Mouse (Mus musculus) granulocyte monocyte progenitor cell, adult 5-6 weeks (primary cell): ENCODE measurements around the gene Anks1. TPM values are rescaled to one million over a fixed set of nuclear protein-coding genes. Genes with fewer than 3 reads are reported as not detected.
"Not testable (repeated sequence)": the region's sequence is repeated elsewhere in the genome, so short reads cannot be mapped to it uniquely, and the experiment has no call there.

Experiments
- ATAC-seq: replicated peaks from 2 replicates; pipeline ENCODE4 v1.8.0; 2016; ENCODE audit warnings: mild to moderate bottlenecking, moderate TSS enrichment, inconsistent platforms; ENCODE audit not compliant: poor library complexity, severe bottlenecking
- total RNA-seq, 2 experiments: library from RNA; stranded (forward) in 1 of 2; stranded (reverse) in 1 of 2; fragments of 200-712, 200-1000 nt in 1 of 2; fragments of >200 nt in 1 of 2; fragmentation: Nextera tagmentation in 1 of 2; gene quantifications; 2 replicates each; pipeline ENCODE4 v1.2.3; 2014 to 2017

Anks1 gene
- total RNA-seq, 2 experiments from 2014 or later: 31.9 to 49.0 TPM

DNA sequence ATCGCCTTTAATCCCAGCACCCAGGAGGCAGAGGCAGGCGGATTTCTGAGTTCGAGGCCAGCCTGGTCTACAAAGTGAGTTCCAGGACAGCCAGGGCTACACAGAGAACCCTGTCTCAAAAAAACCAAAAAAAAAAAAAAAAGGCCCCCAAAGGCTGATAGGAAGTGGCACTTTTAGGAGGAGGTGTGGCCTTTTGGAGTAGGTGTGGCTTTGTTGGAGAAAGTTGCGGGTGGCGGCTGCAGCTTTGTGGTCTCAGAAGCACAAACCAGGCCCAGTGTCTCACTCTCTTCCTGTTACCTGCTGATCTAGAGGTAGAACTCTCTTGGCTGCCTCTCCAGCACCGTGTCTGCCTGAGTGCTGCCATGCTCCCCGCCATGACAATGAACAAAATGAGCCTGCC is 54.0 kb downstream of the Anks1 start:
- ATAC-seq: not testable (repeated sequence)

- no peak for ATAC-seq
Measured at GRCm38 (mm10) chr17:27964607-27965006, 55.5 kb downstream of the Anks1 start.

GRCm38 (mm10) chr17:27965292-27965691 is 56.2 kb downstream of the Anks1 start:
- no peak for ATAC-seq

DNA sequence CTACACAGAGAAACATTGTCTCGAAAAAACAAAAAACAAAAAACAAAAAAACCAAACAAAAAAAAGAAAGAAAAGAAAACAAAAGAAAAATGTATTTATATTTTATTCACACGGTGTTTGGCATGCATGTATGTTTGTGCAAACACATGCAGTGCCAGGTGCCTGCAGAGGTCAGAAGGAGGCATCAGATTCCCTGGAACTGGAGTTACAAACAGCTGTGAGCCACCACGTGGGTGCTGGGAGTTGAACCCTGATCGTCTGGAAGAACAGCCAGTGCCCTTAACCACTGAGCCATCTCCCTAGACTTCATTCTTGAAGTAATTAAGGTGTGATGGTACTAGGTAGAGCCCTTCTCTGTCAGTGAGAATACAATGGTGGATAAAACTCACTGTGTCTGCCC is 57.0 kb downstream of the Anks1 start:
- ATAC-seq: no peak

DNA sequence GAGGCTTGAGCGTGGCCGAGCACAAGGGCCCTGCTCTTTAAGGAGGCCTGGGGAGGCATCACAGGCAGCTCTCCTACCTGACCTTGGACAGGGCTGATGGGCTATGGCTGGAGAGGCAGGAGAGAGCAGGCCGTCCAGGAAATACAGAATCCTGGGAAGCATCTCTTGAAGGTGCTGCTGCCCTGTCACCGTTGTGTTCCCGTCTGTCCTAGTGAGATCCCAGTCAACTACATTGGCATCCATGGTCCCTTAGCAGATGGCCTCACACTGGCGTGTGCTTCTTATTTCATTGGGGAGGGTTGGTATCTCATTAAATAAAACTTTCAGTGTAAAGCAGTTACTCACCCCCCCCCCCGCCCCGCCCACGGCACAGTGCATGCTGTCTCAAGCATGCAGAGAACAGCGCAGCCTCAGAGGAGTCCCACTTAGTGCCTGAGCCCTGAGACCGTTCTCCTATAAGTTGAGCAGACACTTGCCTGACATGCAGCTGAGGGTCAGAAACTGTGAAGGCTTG is 57.5 kb downstream of the Anks1 start:
- no peak for ATAC-seq

GRCm38 (mm10) chr17:27967529-27967928 is 58.4 kb downstream of the Anks1 start:
- ATAC-seq: no peak

DNA sequence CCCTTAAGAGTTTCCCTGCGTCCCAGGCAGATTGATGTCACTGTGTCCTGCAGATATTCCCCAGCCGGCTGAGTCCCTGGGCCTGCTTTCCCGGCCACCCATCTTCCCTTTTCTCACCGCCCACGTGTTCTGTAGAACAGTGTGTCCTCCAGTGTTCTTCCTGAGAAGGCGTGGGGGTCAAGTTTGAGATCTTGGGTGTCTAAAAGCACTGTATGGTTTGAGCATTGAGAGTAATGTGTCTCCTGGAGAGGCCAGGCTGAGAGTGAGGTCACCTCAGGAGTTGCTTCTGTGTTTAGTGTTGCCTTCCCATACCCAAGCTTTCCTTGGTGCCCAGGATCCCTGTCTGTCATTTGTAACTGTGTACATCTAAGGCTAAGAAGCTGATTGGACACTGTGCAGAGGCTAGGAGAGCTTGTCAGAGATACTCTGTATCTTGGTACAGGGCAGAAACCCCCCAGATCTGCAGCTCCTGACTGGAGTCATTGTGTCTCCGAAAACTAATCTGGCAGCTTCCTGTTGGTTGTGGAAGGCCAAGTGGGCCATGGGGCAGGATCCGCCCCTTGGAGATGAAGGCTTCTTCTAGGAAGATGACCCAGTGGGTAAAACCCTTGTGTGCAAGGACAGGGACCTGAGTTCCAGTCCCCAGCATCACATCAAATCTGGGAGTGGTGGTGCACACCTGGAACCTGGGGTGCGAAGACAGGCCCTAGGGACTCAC is 59.1 kb downstream of the Anks1 start:
- no peak for ATAC-seq

- ATAC-seq: no peak
Measured at GRCm38 (mm10) chr17:27968903-27969302, 59.8 kb downstream of the Anks1 start.

GRCm38 (mm10) chr17:27969365-27969764 is 60.3 kb downstream of the Anks1 start:
- ATAC-seq: peak; percentile 63

DNA sequence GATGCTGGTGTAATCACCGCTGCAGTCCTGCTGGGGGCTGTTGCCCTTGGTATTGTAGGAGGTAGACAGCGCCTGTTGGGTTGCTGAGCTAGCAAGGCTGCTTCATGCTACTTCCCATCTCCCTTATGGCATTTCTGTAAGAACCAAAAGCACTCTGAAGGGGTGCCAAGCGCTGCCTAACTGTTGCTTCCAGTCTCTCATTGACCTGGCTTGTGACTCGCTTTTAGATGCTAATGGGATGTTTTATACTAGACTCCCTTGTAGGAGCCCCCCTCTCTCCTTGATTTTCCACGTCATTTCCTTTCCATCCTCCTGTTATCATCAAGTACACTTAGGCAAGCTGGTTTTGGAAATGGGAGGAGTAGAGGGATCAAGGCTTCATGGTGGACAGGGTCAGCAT is 60.8 kb downstream of the Anks1 start:
- no peak for ATAC-seq

DNA sequence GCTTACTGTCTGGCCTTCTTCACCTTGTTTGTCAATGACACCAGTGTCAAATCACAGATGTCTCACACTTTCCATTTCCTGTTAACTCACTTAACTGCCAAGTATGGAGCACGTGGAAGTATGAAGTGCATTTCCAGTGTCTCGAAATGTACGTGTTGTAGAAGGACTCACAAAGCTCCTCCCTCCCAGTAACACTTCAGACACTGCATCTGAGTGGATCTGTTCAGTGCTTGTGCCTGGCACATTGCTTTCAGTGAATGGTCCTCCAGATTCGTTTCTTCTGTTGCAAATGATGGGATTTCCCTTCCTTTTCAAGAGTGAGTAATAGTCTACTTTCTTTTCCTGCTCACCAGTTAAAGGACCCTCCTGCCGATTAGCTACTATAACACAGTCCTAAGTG is 61.2 kb downstream of the Anks1 start:
- ATAC-seq: no peak

DNA sequence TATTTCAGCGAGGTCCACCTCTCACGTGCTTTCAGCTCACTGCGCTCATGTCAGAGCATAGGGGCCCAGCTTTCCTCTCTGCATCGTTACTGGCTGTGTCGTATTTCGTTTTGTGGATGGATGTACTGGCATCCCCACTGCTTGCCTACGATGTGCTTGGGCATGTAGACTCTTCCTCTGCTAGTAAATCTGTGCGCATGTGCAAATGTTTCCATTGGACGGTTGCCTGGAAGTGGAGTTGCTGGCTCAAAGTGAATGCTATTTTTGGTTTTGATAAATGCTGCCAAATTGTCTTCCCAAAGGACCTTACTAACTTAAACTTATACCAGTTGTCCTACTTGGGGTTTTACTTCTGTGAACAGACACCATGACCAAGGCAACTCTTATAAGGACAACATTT is 62.4 kb downstream of the Anks1 start:
- no peak for ATAC-seq

GRCm38 (mm10) chr17:27973337-27973736 is 64.2 kb downstream of the Anks1 start:
- ATAC-seq: no peak

DNA sequence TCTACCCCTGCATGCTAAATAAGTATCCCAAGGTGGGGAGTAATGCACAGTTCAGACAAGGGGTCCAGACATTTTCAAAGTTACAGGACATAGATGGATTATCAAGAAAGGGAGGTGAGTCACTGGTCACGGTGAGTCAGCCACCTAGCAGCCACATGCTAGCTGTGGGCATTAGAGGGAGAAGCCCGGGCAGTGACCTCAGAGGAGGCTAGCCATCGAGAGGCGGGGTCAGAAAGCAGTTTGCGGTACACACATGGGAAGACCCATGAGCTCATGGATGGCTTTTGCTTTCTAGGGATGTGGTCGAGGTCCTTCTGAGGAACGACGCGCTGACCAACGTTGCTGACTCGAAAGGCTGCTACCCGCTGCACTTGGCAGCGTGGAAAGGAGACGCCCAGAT is 67.2 kb downstream of the Anks1 start:
- no peak for ATAC-seq

- no peak for ATAC-seq
Measured at GRCm38 (mm10) chr17:27977008-27977636, 68.0 kb downstream of the Anks1 start.

GRCm38 (mm10) chr17:27980391-27980955 is 71.4 kb downstream of the Anks1 start:
- no peak for ATAC-seq

GRCm38 (mm10) chr17:27981451-27982069 is 72.5 kb downstream of the Anks1 start:
- ATAC-seq: no peak

DNA sequence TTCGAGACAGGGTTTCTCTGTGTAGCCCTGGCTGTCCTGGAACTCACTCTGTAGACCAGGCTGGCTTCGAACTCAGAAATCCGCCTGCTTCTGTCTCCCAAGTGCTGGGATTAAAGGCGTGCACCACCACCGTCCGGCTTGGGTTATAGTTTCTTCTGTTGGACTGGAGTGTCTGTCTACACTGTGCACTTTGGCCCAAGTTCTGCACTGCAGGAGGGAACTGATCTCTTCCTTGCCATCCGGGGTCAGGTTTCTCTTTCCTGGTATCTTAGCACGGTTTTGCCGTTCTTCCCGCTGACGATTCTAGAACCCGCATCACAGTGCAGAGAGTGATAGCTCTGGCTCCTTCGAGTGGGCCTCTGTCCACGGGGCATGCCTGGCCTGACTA is 73.0 kb downstream of the Anks1 start:
- not testable (repeated sequence) for ATAC-seq

DNA sequence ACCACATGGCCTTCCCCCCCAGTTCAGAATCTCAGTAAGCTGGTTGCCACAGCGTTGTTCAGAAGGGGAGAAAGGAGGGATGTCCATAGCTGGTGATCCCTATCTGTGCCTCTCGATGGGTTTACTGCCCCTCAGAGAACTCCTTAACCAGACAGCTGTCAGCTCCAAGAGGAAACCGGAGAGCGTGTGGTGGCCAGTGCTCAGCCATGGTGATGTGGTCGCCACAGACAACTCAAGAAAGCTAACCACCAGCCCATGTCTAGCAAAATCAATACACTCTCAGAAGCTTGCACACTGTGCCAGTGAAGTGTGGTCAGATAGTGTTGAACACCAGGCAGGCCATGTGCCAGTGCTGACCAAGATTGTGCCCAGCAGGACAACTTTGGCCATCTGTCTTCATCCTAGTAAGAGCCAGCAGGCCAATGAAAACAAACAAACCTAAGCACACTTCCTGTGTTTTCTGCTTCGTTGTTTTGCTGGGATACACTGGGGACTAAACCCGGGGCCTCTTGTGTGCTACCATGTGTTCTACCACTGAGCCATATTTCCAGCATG is 73.7 kb downstream of the Anks1 start:
- no peak for ATAC-seq

DNA sequence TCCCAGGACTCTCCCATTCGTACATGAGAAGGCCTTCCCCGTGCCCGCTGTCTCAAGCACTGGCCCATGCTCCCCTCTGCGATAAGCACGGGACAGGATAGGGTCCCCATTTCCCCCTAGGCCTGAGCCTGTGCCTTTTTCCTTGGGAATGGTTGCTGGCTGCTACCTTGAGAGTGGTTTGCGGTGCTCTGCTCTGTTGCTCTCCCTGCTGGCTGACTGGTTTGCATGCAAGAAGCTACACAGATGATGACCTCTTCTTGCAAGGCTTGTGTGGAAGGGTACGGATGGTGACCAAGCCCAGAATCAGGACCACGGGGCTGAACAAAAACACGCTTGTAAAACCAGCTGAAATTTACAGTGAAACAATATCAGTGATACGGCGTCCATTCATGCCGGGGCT is 75.3 kb downstream of the Anks1 start:
- no peak for ATAC-seq

DNA sequence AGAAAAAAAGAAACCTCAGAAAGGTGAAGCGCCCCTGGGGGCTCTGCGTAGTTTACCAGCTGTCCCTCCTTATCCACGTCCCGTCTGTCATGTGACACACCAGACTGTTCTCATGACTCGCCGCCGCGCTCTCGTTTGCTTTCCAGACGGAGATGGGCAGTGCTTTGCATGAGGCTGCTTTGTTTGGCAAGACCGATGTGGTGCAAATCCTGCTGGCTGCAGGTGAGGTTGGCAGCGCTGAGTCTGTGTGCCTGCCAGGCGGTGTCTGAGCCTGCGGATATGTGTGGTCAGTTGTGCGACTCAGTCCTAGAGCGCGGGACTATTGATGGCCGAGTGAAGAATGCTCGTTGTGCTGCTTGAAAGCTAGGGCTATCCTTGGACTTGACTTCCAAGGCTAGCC is 77.0 kb downstream of the Anks1 start:
- no peak for ATAC-seq
